Mouse (Mus musculus) lung, adult 18-20 months (tissue): ENCODE data around the gene Urb1.
"Not testable (repeated sequence)": the region's sequence is repeated elsewhere in the genome, so short reads cannot be mapped to it uniquely, and the experiment has no call there.

Experiments
- DNase-seq, 2 experiments: peaks; one replicate each; pipeline ENCODE4 v3.0.0; 2022; ENCODE audit warnings: mixed read lengths in 2 of 2

Urb1 gene

GRCm38 (mm10) chr16:90809975-90810715 is at the start of gene Urb1:
TSS of gene Urb1 (minus strand) at chr16:90810413.
- peak; percentile 98 to 99 for DNase-seq

DNA sequence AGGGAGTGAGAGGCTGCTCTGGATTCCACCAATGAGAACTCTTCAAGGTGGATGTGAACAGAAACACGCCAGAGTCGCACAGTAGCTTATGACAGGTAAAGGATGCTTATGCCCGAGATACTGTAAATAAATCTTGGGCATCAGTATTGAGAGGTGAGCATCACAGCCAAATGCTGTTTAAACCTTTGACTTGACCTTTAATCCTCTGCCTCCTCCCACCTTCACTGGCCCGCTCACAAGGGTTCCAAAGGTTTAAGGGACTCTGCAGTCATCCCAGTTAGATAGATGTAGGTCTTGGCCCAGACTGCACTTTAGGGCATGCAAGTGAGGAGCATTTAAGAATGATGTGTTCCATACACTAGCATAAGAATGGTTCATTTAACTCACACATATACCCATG is 48.0 kb upstream of the Urb1 start:
- no peak for DNase-seq

GRCm38 (mm10) chr16:90856552-90857200 is 46.5 kb upstream of the Urb1 start:
- peak; percentile 47 to 60 for DNase-seq

- no peak for DNase-seq
Measured at GRCm38 (mm10) chr16:90851621-90852334, 41.6 kb upstream of the Urb1 start.

DNA sequence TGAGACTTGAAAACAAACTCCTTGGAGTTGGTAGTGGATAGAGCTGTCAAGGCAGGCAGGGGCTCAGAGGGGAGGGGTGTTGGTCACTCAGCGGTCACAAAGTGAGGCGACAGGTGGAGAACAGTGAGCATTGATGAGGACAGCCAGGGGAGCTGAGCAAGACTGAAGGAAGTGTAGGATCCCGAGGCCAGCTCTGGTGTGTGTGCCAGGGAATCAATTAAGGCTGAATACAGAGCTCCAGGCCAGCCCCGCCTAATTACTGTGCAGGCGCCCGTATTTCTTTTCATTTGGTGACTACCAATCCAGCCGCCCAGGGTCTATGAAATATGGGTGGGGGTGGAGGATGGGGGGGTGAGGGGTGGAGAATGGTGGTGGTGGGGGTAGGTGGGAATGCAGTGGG is 40.7 kb upstream of the Urb1 start:
- DNase-seq, result no peak

DNA sequence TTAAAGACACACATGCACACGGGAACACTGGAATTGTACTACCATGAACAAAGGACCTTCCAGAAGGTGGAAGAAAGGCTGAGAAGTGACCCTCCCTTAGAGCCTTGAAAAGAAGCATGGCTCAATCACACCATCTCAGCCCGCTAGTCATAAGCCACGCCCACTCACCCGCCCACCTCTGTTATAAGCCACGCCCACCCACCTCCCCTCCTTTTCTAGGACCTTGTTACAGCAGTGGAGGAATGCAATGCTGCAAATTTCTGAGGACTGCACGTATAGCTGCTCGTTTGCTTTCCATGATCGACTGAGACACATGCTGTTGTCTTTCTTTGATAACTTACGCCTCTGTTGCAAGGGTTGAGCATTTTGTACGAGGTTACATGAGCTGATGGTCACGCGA is 39.0 kb upstream of the Urb1 start:
- peak; percentile 30 to 62 for DNase-seq

- peak; percentile 83 to 89 for DNase-seq
Measured at GRCm38 (mm10) chr16:90848697-90849096, 38.5 kb upstream of the Urb1 start.

DNA sequence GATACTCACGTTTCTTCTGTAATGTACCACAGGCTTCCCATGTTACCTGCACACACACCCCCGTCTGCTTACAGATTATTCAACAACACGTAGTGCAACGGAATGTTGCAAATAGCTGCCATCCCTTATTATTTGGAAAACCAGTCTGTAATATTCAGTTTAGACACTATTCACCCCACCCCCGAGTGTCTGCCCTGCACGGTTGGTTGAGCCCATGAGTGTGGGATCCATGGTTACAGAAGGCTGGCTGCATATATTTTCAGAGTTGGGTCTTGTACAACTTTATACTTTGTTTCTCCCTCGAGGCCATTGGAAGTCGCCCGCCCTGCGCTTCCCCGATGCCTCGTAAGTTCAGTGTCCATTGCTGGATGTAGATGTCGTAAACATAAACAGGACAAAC is 35.4 kb upstream of the Urb1 start:
- no peak for DNase-seq

- peak in 1 of 2 experiments; percentile 46 for DNase-seq
Measured at GRCm38 (mm10) chr16:90845038-90845437, 34.8 kb upstream of the Urb1 start.

GRCm38 (mm10) chr16:90842164-90842563 is 32.0 kb upstream of the Urb1 start:
- no peak for DNase-seq

DNA sequence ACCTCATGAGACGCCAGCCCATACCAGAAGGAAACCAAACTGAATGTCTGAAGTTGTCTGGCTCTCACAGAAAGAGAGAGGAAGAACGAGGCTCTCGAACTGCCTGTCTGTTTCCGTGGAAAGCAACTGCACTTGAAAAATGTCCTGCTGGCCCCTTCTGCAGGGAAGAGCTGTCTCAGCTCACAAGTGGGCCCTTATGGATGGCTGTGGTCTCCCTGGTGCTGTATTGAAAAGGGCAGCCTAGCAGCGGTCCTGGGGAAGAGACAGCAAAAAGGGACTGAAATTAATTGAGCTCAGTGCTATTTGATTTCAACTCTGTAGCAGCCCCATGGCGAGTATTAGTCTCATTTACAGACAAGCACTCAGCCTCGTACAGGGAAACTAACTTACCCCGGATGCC is 27.2 kb upstream of the Urb1 start:
- DNase-seq, result no peak

- no peak for DNase-seq
Measured at GRCm38 (mm10) chr16:90833041-90833791, 23.0 kb upstream of the Urb1 start.

DNA sequence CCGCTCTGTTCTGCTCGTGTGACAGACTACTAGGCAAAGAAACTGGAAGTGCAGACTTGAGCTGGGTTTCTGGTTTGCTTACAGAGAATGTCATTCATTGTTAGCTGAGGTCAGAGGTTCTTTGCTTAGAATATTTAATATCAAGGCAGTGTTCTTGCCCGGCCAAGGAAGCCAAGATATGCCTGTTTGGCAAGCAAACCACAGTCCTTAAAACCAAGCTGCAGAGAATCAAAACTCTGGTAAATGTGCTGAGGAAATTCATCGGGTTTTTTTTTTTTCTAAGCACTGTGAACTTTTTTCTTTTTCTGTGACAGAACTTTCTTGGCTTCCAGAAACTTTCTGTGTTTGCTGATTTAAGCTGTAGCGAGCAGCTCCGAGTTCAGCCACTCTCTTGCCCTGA is 22.3 kb upstream of the Urb1 start:
- no peak for DNase-seq

DNA sequence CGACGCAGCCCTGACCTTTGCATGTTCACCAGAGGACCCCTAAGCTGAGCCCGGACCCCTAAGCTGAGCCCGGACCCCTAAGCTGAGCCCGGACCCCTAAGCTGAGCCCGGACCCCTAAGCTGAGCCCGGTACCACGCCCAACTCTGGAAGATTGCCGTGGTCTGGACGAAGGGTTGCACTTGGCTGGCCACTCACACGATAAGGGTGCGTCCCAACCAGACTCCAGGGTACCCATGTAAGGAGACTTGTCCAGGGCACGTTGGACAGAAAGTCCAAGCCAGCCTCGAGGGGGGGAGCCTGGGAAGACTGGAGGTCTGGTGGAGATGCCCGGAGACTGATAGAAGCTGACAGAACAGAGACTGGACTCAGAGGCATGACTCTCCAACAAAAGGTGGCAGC is 21.5 kb upstream of the Urb1 start:
- DNase-seq, result peak; percentile 53 to 62

DNA sequence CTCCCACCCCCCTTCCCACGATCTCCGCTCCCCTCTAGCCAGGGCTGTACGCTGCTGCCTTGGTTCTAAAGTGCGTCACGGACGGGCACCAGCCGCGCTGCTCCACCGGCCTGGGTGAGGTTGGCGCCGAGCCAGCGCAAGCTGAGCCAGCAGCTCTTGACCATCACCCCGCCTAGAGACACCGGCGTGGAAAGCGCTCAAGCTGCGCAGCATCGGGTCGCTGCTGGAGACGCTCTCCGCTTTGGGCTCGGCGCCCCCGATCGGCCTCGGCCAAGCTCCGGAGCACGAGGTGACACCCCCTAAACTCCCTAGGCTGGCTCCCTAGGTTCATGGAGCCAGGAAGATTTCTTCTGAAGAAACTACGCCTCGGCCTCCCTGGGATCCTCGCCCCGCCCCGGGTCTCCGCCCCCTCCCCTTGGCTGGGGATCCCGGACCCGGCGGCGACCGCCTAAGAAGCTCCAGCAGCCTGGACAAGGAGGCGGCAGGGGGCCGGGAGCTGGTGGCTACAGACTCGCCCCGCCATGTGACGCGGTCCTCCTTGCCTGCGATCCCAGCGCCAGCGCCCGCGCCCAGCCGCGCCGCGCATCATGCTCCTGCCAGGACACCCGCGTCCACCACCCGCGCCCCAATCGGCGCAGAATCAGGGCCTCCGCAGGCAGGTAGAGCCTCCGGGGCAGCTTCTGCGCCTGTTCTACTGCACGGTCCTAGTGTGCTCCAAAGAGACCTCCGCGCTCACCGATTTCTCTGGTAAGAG is 20.6 kb upstream of the Urb1 start:
- DNase-seq, result peak; percentile 89 to 93

DNA sequence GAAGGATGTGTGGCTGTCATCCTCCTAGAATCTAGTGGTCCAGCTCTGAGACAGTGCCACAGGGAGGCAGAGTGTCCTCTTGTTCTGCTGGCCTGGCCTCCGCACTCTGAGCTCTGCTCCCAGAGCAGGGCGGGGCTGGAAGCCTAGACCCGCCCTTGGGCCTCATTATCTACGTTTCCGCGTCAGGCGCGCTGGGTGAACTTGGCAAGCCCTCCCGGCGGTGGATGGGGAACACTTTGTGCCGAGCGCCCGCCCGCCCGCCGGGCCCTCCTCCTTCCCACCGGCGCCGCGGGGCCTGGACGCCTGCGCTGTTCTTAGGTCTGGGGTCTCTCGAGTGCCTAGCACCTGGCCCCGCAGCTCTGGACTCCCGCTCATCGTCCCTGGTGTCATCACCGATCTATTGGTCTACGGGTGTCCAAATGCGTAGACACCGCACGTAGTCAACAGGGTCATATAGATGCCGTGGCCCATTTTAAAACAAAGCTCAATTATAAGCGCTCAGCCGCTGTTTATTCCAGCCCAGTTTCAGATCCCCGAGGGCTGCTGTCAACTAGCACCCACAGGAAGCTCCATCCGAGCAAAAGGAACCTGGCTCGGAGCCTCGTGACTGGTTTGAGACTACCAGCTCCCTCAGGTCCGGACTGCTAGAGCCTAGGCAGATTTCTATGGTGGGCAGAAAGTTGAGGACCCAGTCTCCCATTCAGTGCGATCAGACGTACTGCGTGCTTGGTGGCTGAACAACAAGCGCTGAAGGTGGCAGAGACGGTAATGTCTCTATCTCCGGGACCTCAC is 19.9 kb upstream of the Urb1 start:
- peak; percentile 96 to 98 for DNase-seq

- no peak for DNase-seq
Measured at GRCm38 (mm10) chr16:90829136-90829535, 18.9 kb upstream of the Urb1 start.

GRCm38 (mm10) chr16:90827498-90827897 is 17.3 kb upstream of the Urb1 start:
- DNase-seq, result no peak

- no peak for DNase-seq
Measured at GRCm38 (mm10) chr16:90826457-90826856, 16.2 kb upstream of the Urb1 start, which contains the start of gene Eva1c. TSS of gene Eva1c (plus strand) at chr16:90826719.

DNA sequence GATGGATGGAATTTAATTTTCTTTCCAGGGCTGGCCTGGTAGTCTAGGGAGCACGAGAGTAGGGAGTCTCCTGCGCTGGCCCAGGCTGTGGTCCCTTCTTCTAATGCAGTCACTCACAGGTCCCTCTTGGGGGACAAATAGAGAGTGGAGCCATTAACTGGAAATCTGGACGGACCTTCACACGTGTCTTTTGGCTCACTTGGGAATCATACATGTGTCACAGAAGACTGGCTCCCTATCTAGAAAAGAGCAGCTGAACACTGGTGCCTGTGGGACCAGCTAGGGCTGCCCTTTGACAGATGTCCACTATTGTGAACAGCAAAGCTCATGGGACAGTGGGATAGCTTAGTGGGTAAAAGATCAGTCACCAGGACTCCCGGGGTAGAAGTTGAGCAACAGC is 15.8 kb upstream of the Urb1 start:
- DNase-seq, result no peak

DNA sequence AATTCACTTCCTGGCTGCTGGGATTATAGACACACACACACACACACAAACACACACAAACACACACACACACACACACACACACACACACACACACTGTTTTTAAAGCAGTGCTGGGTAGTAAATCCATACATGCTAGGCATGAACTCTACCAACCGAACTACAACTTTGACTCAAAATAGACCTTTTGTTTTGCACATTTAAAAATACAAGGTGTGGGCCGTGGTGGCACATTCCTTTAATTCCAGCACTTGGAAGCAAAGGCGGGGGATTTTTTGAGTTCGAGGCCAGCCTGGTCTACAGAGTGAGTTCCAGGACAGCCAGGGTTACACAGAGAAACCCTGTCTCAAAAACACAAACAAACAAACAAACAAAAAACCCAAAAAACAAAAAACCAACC is 13.8 kb upstream of the Urb1 start:
- not testable (repeated sequence) for DNase-seq
